Mouse (Mus musculus): ENCODE data around the gene Gm20831.
"Not testable (repeated sequence)": the region's sequence is repeated elsewhere in the genome, so short reads cannot be mapped to it uniquely, and the experiment has no call there.

Gm20831 gene

GRCm38 (mm10) chrY:17874441-17874840 is at the start of gene Gm20831, which contains the start of gene Gm20772:
Gene Gm20831, plus strand, starts transcription at chrY:17874741.
Gene Gm20772, plus strand, starts transcription at chrY:17874741.
- in situ Hi-C loops (cut with MboI; ENCODE audit: low pct_unique_long_range_greater_than_20kb in 1 of 2, low sequenced_read_pairs in 2 of 2, unreplicated experiment in 1 of 2) = not testable (repeated sequence)

GRCm38 (mm10) chrY:17846166-17846565 is 28.4 kb upstream of the Gm20831 start, which contains the start of gene Gm21904:
Gene Gm21904, minus strand, starts transcription at chrY:17846266.
- in situ Hi-C loops (cut with MboI; ENCODE audit: low pct_unique_long_range_greater_than_20kb in 1 of 2, low sequenced_read_pairs in 2 of 2, unreplicated experiment in 1 of 2) = not testable (repeated sequence)

- in situ Hi-C loops (cut with MboI; ENCODE audit: low pct_unique_long_range_greater_than_20kb in 1 of 2, low sequenced_read_pairs in 2 of 2, unreplicated experiment in 1 of 2) = not testable (repeated sequence)
Observed at GRCm38 (mm10) chrY:17937230-17937629, 62.7 kb downstream of the Gm20831 start, which contains the start of gene Srsy. Gene Srsy, minus strand, starts transcription at chrY:17937330.

All from mouse embryonic stem cell (cell line).